Mouse (Mus musculus): Measurements from ENCODE around the gene Gm16430. TPM values are rescaled to one million over a fixed set of nuclear protein-coding genes. Genes with fewer than 3 reads are reported as not detected.
"Not testable (repeated sequence)": the region's sequence is repeated elsewhere in the genome, so short reads cannot be mapped to it uniquely, and the experiment has no call there.

Gm16430 gene
- polyA plus RNA-seq (2012) = not detected in 2 replicates

GRCm38 (mm10) chrX:54621911-54622310 is at the start of gene Gm16430:
Gm16430 (plus strand) TSS chrX:54622211.
- not testable (repeated sequence) for H3K4me3 ChIP-seq (replicated peaks); H3K4me1 ChIP-seq (ENCODE audit: control insufficient read depth); H3K9me3 ChIP-seq (ENCODE audit: control insufficient read depth, low read length); H3K27me3 ChIP-seq (ENCODE audit: control insufficient read depth); H3K36me3 ChIP-seq (ENCODE audit: control insufficient read depth)

Other genes starting within 250 kb of the Gm16430 start
- gene Gm16405, start 91.0 kb upstream of the Gm16430 start, polyA plus RNA-seq (2012) = not detected in 2 replicates